ENCODE assay signal across 12 mouse cellular contexts in the genomic region with DNA sequence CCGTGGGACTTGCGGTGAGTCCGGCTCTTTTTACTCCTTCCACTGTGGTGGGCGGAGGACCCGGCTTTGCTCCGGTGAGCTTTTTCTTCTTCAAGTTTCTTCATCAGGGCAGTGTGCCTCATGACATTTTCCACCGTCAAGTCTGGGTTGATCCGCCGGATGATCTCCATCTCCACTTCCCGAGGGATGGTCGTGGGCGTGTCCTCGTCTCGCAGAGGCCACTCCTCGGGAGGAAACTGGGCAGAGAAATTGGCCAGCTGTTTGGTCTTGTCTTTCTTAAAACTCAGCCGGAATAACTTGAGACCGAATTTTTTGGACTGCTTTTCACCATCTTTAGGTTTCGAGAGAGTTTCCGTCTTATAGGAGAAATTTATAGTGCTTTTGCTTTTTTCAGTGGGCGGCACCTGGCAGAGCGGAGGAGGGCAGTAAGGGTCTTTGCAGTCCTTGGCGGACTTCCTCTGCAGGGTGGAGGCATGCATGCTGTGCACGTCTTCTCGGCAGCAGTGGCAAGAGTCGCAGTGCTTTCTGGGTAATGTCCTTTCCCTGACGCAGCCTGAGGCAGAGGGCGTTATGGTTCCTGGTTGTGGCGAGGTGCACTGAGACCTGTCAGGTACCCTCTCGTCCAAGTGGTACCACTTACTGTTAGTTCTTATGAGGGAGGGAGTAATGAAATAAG.
"Had no signal": no experiment of that assay in that cellular context is flagged by ENCODE, and none has a peak within 500 bp of the region (broad histone marks: within the 10 kb centered on the region; RNA-seq: fewer than 3 reads in every experiment).

No protein-coding gene starts in this region.

- H3K27me3 ChIP-seq: kidney, embryonic 15.5 days; limb, embryonic 13.5 days; neural tube, embryonic 13.5 days had no signal

- H3K4me1 ChIP-seq: kidney, embryonic 15.5 days; limb, embryonic 13.5 days; neural tube, embryonic 13.5 days had no signal

- H3K27ac ChIP-seq: kidney, embryonic 15.5 days; limb, embryonic 13.5 days; liver, embryonic 14.5 days; neural tube, embryonic 13.5 days had no signal

- H3K4me3 ChIP-seq: kidney, embryonic 15.5 days; limb, embryonic 13.5 days; neural tube, embryonic 13.5 days had no signal

- H3K9me3 ChIP-seq: kidney, embryonic 15.5 days had no signal

- DNase-seq: kidney, postnatal 14 days; left cerebral cortex, postnatal 4 days; lung, adult 18-20 months; lung, postnatal 36 days; retina, postnatal 1 day; right cerebral cortex, postnatal 4 days; spleen, adult 18-20 months; thymus, postnatal 4 days had no signal

- H3K9ac ChIP-seq: kidney, embryonic 15.5 days; limb, embryonic 13.5 days; liver, embryonic 14.5 days; neural tube, embryonic 13.5 days had no signal
